Mouse (Mus musculus) lung, postnatal 14 days (tissue): Measurements from ENCODE around the gene Mtg1.

Source experiments
- DNase-seq: peaks from one replicate; pipeline ENCODE4 v3.0.0; 2021

The Mtg1 gene

DNA sequence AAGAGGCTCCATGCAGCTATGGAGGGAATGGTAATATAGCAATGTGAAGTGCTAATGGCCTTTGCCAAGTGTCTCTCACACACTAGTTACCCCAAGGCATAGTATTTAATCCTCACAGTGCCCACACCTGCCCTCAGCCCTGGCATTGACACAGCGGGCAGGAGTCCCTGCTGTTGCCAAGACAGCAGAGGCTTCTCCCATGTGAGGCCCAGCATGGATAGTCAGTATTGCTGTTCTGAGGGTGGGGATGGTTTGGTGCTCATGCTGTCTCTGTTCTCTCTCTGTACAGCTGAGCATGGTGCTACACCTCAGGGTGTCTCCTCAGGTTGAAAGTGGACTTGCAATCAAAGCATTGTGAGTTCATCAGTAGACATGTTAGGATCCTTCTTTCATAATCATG, 53.1 kb downstream of the Mtg1 start:
- no peak for DNase-seq

DNA sequence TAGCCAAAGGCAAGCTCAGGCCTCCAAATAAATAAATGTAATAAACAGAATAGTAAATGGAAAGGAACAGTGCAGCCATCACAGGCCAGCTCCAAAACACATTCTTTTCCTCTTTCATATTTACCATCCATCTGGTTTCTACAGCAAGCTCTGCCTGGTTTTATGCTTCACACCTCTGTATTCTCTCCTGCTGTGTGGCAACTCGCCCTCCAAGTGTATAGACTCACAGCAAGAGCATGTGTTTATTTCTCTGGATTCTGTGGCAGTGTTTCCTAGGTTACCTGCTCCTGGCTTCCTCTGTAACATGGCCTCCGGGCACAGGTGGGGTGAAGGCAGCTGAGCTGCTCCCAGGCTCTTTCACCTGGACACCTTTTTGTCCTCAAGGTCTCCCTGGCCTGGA, 55.1 kb downstream of the Mtg1 start:
- no peak for DNase-seq

DNA sequence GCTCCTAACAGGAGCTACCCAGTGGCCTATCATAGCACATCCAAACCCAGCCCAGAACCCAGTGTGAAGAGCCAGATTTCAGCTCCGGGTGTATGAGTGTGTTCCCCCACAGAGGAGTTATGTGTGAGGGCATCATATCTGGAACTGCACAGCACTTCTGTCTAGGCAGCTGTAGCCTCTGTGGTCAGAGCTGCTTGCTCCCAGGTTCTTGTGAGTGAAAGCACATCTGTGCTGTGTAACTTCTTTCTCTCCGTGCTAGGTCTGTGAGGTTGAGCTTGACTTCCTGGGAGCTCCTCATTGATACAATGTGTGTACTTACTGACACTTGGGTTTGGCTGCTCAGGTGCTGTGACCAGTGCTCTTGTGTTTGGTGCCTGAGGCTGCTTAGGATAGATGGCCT, 55.5 kb downstream of the Mtg1 start:
- no peak for DNase-seq

DNA sequence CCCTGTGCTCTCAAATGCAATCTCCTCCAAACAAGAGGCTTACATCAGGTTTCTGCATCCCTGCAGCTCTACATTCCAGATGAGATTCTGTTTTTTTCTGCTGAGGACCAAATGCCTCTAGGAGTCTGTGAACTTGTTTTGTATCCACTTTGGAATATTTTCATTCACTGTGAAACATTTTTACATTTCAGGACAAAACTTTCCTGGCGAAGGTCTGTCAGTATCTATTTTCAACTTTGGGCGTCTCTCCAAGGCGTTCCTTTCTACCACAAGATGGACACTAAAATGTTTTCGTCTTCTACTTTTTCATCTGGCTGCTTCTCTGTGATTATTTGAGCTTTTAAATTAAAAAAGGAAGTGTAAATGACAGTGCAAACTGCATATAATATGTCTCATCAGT, 56.7 kb downstream of the Mtg1 start:
- no peak for DNase-seq

DNA sequence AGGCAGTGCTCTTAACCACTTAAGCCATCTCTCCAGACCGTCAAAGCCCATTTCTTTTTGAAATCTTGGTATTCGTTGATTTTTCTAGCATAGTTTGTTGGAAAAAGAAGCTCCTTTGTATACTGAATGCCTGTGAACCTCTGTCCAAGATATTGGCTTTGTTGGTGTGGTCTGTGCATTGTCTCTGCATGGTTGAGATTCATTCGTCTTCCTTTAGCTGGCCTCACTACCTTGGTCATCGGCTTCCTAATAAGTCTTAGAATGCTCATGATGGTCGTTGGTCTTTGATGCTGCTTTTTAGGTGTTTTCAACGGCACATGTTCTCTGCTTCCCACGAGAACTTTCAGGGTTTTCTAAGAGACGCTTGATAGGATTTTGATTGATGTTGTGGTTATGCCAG, 58.6 kb downstream of the Mtg1 start:
- DNase-seq: no peak
